22 mouse cellular contexts compared by ENCODE assay signal in genomic region chr1:152542747-152543378, GRCm38 (mm10).
A peak's percentile ranks its signal among the peaks of the same experiment; 100 is the strongest.
DNase-seq lines count a peak whose midpoint lies in the region; ATAC-seq and TF ChIP-seq lines count a peak whose summit lies in the region.
"Had no signal": no experiment of that assay in that cellular context is flagged by ENCODE, and none has a peak within 500 bp of the region (broad histone marks: within the 10 kb centered on the region; RNA-seq: fewer than 3 reads in every experiment).

No protein-coding gene starts in this region.

- no peak overlapping the region for H3K27ac ChIP-seq in kidney, embryonic 14.5 days (ENCODE audit: low read depth, low read length)
- H3K27ac ChIP-seq in kidney, adult 2 months (ENCODE audit: insufficient read depth, low read depth, low read length): no peak overlapping the region
- peak overlapping the region; percentile 55; the same call in 1 of the 2 replicates for H3K27ac ChIP-seq in intestine, embryonic 14.5 days (ENCODE audit: low read depth)
- peak overlapping the region; percentile 68 for H3K27ac ChIP-seq in intestine, postnatal 0 days (ENCODE audit: low read depth, low read length)
- H3K27ac ChIP-seq in stomach, embryonic 16.5 days (ENCODE audit: low read length): peak overlapping the region; percentile 80
- H3K27ac ChIP-seq in liver, embryonic 12.5 days: no peak overlapping the region
- H3K27ac ChIP-seq: embryonic facial prominence, embryonic 12.5 days; embryonic facial prominence, embryonic 15.5 days; gastrocnemius, adult 2 months; hindbrain, embryonic 12.5 days had no signal

- H3K9me3 ChIP-seq in kidney, embryonic 14.5 days (ENCODE audit: control insufficient read depth, low read length): no peaks in the 10 kb centered on the region
- H3K9me3 ChIP-seq in intestine, embryonic 14.5 days (ENCODE audit: control insufficient read depth, low read length): no peaks in the 10 kb centered on the region
- no peaks in the 10 kb centered on the region for H3K9me3 ChIP-seq in intestine, postnatal 0 days (ENCODE audit: control insufficient read depth)
- H3K9me3 ChIP-seq in stomach, embryonic 16.5 days (replicated peaks; ENCODE audit: control insufficient read depth, low read length): no peaks in the 10 kb centered on the region
- no peaks in the 10 kb centered on the region for H3K9me3 ChIP-seq in liver, embryonic 12.5 days (replicated peaks)
- H3K9me3 ChIP-seq: embryonic facial prominence, embryonic 12.5 days; embryonic facial prominence, embryonic 15.5 days; hindbrain, embryonic 12.5 days had no signal

- H3K4me2 ChIP-seq in kidney, embryonic 14.5 days (replicated peaks; ENCODE audit: low read depth, low read length): no peak overlapping the region
- H3K4me2 ChIP-seq in intestine, embryonic 14.5 days (ENCODE audit: low read length): no peak overlapping the region
- H3K4me2 ChIP-seq in intestine, postnatal 0 days (replicated peaks; ENCODE audit: low read depth): no peak overlapping the region
- H3K4me2 ChIP-seq in stomach, embryonic 16.5 days (ENCODE audit: low read depth, low read length): no peak overlapping the region
- H3K4me2 ChIP-seq in liver, embryonic 12.5 days: no peak overlapping the region
- H3K4me2 ChIP-seq: embryonic facial prominence, embryonic 12.5 days; embryonic facial prominence, embryonic 15.5 days; heart, embryonic 11.5 days; hindbrain, embryonic 12.5 days had no signal

- no peaks in the 10 kb centered on the region for H3K27me3 ChIP-seq in kidney, embryonic 14.5 days (ENCODE audit: control insufficient read depth, insufficient read depth, low read length)
- no peaks in the 10 kb centered on the region for H3K27me3 ChIP-seq in kidney, adult 2 months (replicated peaks; ENCODE audit: control insufficient read depth, insufficient read depth, low read length)
- no peaks in the 10 kb centered on the region for H3K27me3 ChIP-seq in intestine, embryonic 14.5 days (replicated peaks; ENCODE audit: control insufficient read depth, insufficient read depth, low read length)
- H3K27me3 ChIP-seq in intestine, postnatal 0 days (replicated peaks; ENCODE audit: control insufficient read depth, insufficient read depth, low read length): no peaks in the 10 kb centered on the region
- no peaks in the 10 kb centered on the region for H3K27me3 ChIP-seq in stomach, embryonic 16.5 days (ENCODE audit: control insufficient read depth, insufficient read depth, low read length)
- no peaks in the 10 kb centered on the region for H3K27me3 ChIP-seq in liver, embryonic 12.5 days (replicated peaks)
- H3K27me3 ChIP-seq: embryonic facial prominence, embryonic 12.5 days; embryonic facial prominence, embryonic 15.5 days; hindbrain, embryonic 12.5 days had no signal

- TF ChIP-seq CTCF in kidney, adult 2 months (conservative IDR thresholded peaks at IDR 0.05; ENCODE audit: insufficient read depth, insufficient read length, low read depth, low read length): no peak
- no peak for TF ChIP-seq CTCF in intestine, postnatal 0 days (IDR thresholded peaks at IDR 0.05; ENCODE audit: low read depth)

- TF ChIP-seq POLR2A in kidney, adult 2 months (IDR thresholded peaks at IDR 0.05; ENCODE audit: low read depth, low read length): no peak

- peak; percentile 25; the same call in 1 of the 2 replicates for ATAC-seq in kidney, embryonic 14.5 days (ENCODE audit: low FRiP score, low TSS enrichment)
- ATAC-seq in intestine, embryonic 14.5 days (replicated peaks; ENCODE audit: low FRiP score, low TSS enrichment, low read depth): peak; percentile 77
- no peak for ATAC-seq in intestine, postnatal 0 days
- peak; percentile 87 for ATAC-seq in stomach, embryonic 16.5 days (ENCODE audit: insufficient read depth, low FRiP score)
- ATAC-seq in activated CD4-positive, CD25-positive, alpha-beta regulatory T cell, adult 4 months: no peak
- no peak for ATAC-seq in liver, embryonic 12.5 days
- ATAC-seq: forebrain, embryonic 14.5 days; forebrain, postnatal 0 days had no signal

- no peak for DNase-seq in kidney, adult 2 months
- DNase-seq in intestine, embryonic 14.5 days (ENCODE audit: low spot score): no peak
- no peak for DNase-seq in layer of hippocampus, postnatal 14 days (ENCODE audit: low spot score in 2 of 2)
- DNase-seq: adrenal gland, postnatal 10 days; cerebellum, adult 11 months; cerebellum, adult 2 months; cerebellum, adult 9-11 months; cerebellum, postnatal 25 days; forebrain, postnatal 0 days; gastrocnemius, adult 2 months; gastrocnemius, postnatal 14 days; heart, adult 11 months had no signal

- peaks cover 58% of the 10 kb centered on the region for H3K36me3 ChIP-seq in kidney, embryonic 14.5 days (ENCODE audit: control insufficient read depth, insufficient read depth, low read length)
- H3K36me3 ChIP-seq in kidney, adult 2 months (ENCODE audit: control insufficient read depth, insufficient read depth, low read length): peaks cover 20% of the 10 kb centered on the region
- H3K36me3 ChIP-seq in intestine, embryonic 14.5 days (ENCODE audit: control insufficient read depth, insufficient read depth, low read length): peaks cover 69% of the 10 kb centered on the region
- H3K36me3 ChIP-seq in intestine, postnatal 0 days (ENCODE audit: control insufficient read depth, insufficient read depth): peaks cover 36% of the 10 kb centered on the region
- peaks cover 13% of the 10 kb centered on the region; the same call in 1 of the 2 replicates for H3K36me3 ChIP-seq in stomach, embryonic 16.5 days (ENCODE audit: control insufficient read depth, insufficient read depth, low read length)
- peaks cover 34% of the 10 kb centered on the region for H3K36me3 ChIP-seq in liver, embryonic 12.5 days

- H3K4me1 ChIP-seq in kidney, embryonic 14.5 days (ENCODE audit: control insufficient read depth, insufficient read depth, low read length): no peaks in the 10 kb centered on the region
- H3K4me1 ChIP-seq in kidney, adult 2 months (ENCODE audit: control insufficient read depth, insufficient read depth, low read length): peaks cover 10% of the 10 kb centered on the region; the same call in 1 of the 2 replicates
- H3K4me1 ChIP-seq in intestine, embryonic 14.5 days (replicated peaks; ENCODE audit: control insufficient read depth, insufficient read depth, low read length): peaks cover 9% of the 10 kb centered on the region; the same call in 1 of the 2 replicates
- H3K4me1 ChIP-seq in intestine, postnatal 0 days (replicated peaks; ENCODE audit: control insufficient read depth, insufficient read depth, low read length): peaks cover 13% of the 10 kb centered on the region; the same call in 1 of the 2 replicates
- H3K4me1 ChIP-seq in stomach, embryonic 16.5 days (ENCODE audit: control insufficient read depth, insufficient read depth, low read length): peaks cover 6% of the 10 kb centered on the region
- no peaks in the 10 kb centered on the region for H3K4me1 ChIP-seq in liver, embryonic 12.5 days
- H3K4me1 ChIP-seq: embryonic facial prominence, embryonic 12.5 days; embryonic facial prominence, embryonic 15.5 days; hindbrain, embryonic 12.5 days had no signal

- 42% methylated on average over 6 of the region's 6 CpGs for WGBS in kidney, embryonic 14.5 days
- 61% methylated on average over 6 of the region's 6 CpGs for WGBS in kidney, adult 2 months
- WGBS in intestine, embryonic 14.5 days: 39% methylated on average over 6 of the region's 6 CpGs
- WGBS in intestine, postnatal 0 days: 59% methylated on average over 6 of the region's 6 CpGs
- 54% methylated on average over 6 of the region's 6 CpGs for WGBS in stomach, embryonic 16.5 days
- WGBS in liver, embryonic 12.5 days (ENCODE audit: insufficient replicate concordance): 79% methylated on average over 6 of the region's 6 CpGs

- no peak overlapping the region for H3K4me3 ChIP-seq in kidney, embryonic 14.5 days (ENCODE audit: low read length)
- H3K4me3 ChIP-seq in kidney, adult 2 months (ENCODE audit: insufficient read depth, low read depth, low read length): no peak overlapping the region
- H3K4me3 ChIP-seq in intestine, embryonic 14.5 days (ENCODE audit: low read depth, low read length): no peak overlapping the region
- no peak overlapping the region for H3K4me3 ChIP-seq in intestine, postnatal 0 days (ENCODE audit: low read depth, low read length)
- no peak overlapping the region for H3K4me3 ChIP-seq in stomach, embryonic 16.5 days (replicated peaks; ENCODE audit: low read length)
- no peak overlapping the region for H3K4me3 ChIP-seq in liver, embryonic 12.5 days
- H3K4me3 ChIP-seq: embryonic facial prominence, embryonic 12.5 days; embryonic facial prominence, embryonic 15.5 days; gastrocnemius, adult 2 months; hindbrain, embryonic 12.5 days had no signal

- no peak overlapping the region for H3K9ac ChIP-seq in kidney, embryonic 14.5 days (ENCODE audit: low read depth, low read length)
- no peak overlapping the region for H3K9ac ChIP-seq in intestine, embryonic 14.5 days (ENCODE audit: low read length)
- no peak overlapping the region for H3K9ac ChIP-seq in intestine, postnatal 0 days (ENCODE audit: low read depth, low read length)
- H3K9ac ChIP-seq in stomach, embryonic 16.5 days (ENCODE audit: low read length): no peak overlapping the region
- H3K9ac ChIP-seq in liver, embryonic 12.5 days: no peak overlapping the region
- H3K9ac ChIP-seq: embryonic facial prominence, embryonic 12.5 days; embryonic facial prominence, embryonic 15.5 days; forebrain, postnatal 0 days; hindbrain, embryonic 12.5 days had no signal

Comparison
In these comparisons a context has a peak if more than half of its experiments do, and no peak if none do; other contexts are left out.
1. ATAC-seq: peak in kidney, embryonic 14.5 days (single experiment), intestine, embryonic 14.5 days (single experiment) and stomach, embryonic 16.5 days (single experiment); none in intestine, postnatal 0 days (single experiment), activated CD4-positive, CD25-positive, alpha-beta regulatory T cell, adult 4 months (single experiment) and liver, embryonic 12.5 days (single experiment).
2. H3K27ac ChIP-seq: peak in intestine, embryonic 14.5 days (single experiment), intestine, postnatal 0 days (single experiment) and stomach, embryonic 16.5 days (single experiment); none in kidney, embryonic 14.5 days (single experiment), kidney, adult 2 months (single experiment) and liver, embryonic 12.5 days (single experiment).